Mouse (Mus musculus) ovary, adult 18-20 months (tissue): ENCODE data around the gene Cacna1c.
A peak's percentile ranks its signal among the peaks of the same experiment; 100 is the strongest.

Source experiments
- DNase-seq: peaks from one replicate; pipeline ENCODE4 v3.0.0; 2022; ENCODE audit warnings: low spot score, mixed read lengths

Gene Cacna1c

GRCm38 (mm10) chr6:118848640-118849039 is 347.6 kb downstream of the Cacna1c start:
- no peak for DNase-seq

- DNase-seq = no peak
Observed at GRCm38 (mm10) chr6:118847751-118848150, 348.5 kb downstream of the Cacna1c start.

DNA sequence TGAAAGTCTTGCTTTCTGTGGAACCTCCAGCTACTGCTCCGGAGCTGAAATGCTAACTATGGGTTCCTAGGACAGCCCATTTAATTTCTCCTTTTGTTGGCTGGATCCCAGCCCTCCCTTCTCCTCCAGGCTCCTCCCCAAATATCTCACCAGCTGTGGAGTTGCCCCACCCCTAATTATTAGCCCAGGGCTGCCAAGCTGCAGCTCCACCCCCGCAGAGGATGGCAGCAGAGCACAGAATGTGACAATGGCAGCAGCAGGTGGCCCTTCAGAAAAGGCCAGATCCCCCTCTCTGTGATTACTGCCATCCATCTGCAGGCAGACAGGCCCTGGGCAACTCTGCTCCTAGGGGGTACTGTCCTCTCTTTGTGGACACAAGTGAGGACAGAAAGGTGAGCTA is 350.4 kb downstream of the Cacna1c start:
- no peak for DNase-seq

DNA sequence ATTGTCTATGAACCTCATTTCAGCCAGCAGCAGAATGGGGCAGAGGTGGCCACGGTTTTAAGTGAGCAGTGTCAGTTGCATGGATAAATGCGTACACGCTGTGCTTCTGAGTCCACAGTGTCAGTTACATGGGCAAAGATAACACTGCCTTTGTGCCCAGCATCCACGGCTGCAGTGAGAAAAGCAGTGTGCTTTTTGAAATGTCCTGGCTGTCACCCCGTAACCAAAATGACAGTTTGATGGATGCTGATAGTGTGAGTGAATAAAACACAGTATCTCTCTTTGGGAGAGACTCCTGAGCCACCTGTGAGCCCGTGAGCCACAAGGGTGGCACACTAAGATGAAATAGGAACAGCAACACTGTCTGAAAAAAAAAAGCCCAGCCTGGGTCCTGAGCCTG is 351.0 kb downstream of the Cacna1c start:
- no peak for DNase-seq

- no peak for DNase-seq
Observed at GRCm38 (mm10) chr6:118843566-118843965, 352.7 kb downstream of the Cacna1c start.

DNA sequence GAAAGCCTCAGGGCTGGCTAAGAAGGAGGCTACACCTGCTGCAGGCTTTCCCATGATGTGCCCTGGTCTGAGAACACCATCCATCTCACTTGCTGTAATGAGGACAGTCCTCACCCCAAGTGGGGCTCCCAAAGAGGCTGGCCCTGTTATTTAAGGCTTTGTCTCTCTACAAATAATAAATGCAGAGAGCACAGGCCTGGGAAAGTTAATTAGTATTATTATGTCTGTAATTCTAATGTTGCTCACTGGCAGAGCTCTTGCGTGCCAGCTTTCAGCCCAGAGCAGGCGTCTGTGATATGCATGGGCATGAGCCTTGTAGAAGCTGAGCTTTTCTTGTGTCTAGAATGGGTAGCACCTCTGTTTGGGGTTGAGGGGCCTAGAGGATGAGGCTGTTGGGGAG is 354.3 kb downstream of the Cacna1c start:
- DNase-seq = no peak

GRCm38 (mm10) chr6:118838919-118839915 is 357.0 kb downstream of the Cacna1c start:
- peak; percentile 14 for DNase-seq

GRCm38 (mm10) chr6:118836693-118837092 is 359.5 kb downstream of the Cacna1c start:
- no peak for DNase-seq

- DNase-seq = no peak
Observed at GRCm38 (mm10) chr6:118834046-118834445, 362.2 kb downstream of the Cacna1c start.

- DNase-seq = no peak
Observed at GRCm38 (mm10) chr6:118833049-118833448, 363.2 kb downstream of the Cacna1c start.

DNA sequence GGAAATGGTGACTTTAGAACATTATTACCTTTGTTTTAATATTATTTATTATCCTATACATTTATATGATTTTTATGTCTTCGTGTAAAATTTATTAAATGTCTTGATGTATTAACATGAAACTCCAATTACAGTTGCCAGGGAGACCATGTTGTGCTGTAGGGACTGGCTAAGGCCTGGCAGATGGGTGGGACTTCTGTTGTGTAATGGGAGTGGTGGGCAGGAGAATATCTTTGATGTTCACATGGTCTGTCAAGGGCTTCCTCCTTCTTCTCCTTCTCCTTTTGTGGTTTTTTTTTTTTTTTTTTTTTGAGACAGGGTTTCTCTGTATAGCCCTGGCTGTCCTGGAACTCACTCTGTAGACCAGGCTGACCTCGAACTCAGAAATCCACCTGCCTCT is 363.6 kb downstream of the Cacna1c start:
- DNase-seq = no peak

- DNase-seq = no peak
Observed at GRCm38 (mm10) chr6:118830851-118831250, 365.4 kb downstream of the Cacna1c start.

DNA sequence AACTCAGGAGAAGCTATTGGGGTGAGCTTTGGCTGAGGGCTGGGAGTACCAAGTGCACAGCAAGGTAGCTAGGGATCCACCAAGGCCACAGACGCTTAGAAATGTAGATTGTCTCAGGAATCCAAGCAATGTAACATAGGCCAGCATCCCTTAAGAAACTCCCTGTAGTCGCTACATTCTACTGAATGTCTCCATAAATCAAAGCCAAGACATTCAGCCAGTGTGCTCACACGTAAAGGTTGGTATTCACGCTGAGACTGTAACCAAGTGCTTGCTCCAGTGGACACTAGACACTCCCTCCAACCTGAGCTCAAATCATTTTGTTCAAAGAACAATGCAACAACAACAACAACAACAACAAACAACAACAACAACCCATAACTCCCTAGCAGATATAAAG is 368.0 kb downstream of the Cacna1c start:
- DNase-seq = no peak

GRCm38 (mm10) chr6:118827560-118827959 is 368.7 kb downstream of the Cacna1c start:
- no peak for DNase-seq

GRCm38 (mm10) chr6:118825400-118825871 is 370.8 kb downstream of the Cacna1c start:
- no peak for DNase-seq

GRCm38 (mm10) chr6:118821536-118821935 is 374.7 kb downstream of the Cacna1c start:
- DNase-seq = peak; percentile 23

- DNase-seq = no peak
Observed at GRCm38 (mm10) chr6:118819657-118820056, 376.6 kb downstream of the Cacna1c start.

DNA sequence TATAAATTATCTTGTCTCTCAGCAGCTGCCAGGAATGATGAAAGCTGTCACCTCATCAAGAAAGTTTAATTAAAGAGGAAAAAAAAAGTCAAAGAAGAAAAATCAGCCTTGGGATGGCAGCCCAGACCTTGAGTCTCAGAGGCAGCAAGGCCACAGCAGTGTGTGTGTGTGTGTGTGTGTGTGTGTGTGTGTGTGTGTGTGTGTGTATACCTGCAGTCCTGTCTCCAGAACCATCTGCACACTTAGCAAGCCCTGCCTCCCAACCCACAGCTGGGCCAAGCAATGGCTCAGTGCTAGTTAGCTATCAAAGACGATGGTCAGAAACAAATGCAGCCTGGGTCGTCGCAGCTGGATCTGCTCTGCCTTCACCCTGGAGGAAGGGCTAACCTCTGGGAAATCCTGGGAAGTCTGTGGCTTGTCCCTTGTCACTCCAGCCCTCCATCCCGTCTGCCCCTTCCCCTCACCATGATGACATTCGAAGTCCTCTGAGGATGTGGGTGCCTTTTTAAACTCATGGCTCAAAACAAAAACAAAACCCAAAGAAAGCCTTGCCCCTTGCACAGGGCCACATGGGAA is 378.2 kb downstream of the Cacna1c start:
- no peak for DNase-seq

DNA sequence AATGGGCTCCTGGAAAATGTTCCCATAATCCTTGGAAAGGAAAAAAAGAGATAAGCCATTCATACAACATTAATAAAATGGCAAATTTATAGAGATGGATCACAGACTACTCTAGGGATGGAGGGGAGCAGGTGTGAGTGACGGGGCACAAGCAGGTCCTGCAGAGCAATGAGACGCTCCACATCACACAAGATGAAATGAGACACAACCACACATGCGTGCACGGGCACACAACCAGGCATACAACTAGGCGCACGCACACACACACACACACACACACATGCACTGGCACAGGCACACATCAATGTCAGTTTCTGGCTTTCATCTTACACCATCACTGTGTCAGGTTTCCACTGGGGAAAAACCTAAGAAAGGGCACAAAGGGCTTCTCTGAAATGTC is 380.0 kb downstream of the Cacna1c start:
- DNase-seq = no peak

GRCm38 (mm10) chr6:118812556-118812955 is 383.7 kb downstream of the Cacna1c start:
- DNase-seq = no peak

DNA sequence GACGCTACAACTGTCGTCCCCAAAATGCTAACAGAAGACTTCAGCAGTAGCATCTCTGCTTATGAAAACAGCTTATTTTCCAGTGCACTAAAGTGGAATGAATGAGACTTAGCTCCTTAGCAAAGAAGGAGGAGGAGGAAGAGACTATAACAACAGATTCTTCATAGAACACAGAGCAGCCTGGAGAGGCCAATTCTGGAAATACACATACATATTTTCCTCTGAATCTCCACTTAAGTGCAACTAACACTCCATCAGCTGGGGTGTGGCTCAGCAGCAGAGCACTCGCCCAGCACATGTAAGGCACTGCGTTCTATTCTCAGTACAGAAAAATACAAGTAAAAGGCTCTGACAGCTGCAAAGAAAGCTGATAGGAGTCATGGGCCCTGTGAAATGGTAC is 384.2 kb downstream of the Cacna1c start:
- no peak for DNase-seq

DNA sequence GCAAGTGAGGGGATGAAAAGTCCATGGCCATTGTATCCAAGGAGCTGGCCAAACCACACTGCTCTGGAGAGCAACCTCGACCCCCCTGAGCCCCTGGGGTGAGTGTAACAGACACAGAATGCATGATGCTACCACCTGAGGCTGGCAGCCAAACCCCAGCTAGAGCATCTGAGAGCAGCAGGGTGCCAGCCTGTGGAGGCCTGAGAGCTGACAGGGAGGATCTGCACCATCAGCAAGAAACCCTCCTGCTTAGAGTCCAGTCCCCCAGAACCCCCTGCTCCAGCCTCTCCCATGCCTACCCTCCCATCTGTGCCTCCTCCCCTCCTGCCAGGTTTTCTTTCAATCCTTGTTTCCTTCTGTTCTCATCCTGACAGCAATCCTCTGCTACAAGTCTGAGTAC is 385.4 kb downstream of the Cacna1c start:
- no peak for DNase-seq

DNA sequence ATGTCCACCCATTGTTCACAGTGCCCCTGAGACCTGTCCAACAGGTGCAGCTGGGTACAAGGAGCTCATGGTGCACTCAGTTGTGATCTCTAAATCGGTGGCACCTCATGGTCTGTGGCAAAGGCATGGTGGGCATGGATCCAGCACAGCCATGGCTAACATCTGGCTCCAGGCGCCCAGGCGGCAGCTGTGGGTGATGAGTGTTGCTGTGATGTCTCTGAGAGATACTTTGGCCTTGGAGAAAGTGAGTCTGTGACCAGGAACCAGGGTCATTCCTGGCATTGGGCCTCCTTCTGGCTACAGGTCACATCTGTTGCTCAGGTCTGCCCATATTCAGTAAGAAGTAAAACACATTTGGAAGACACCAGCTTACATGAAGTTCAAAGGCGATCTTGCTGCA is 391.1 kb downstream of the Cacna1c start:
- DNase-seq = no peak
